Mouse (Mus musculus) CH12.LX (cell line): ENCODE data around the gene Tnrc6b. TPM values are rescaled to one million over a fixed set of nuclear protein-coding genes. Genes with fewer than 3 reads are reported as not detected.
"Not testable (repeated sequence)": the region's sequence is repeated elsewhere in the genome, so short reads cannot be mapped to it uniquely, and the experiment has no call there.

Experiments
- DNase-seq: peaks from one replicate; pipeline ENCODE4 v3.0.0-alpha.2; 2013; ENCODE audit errors: extremely low read depth
- H3K27ac ChIP-seq: 2 replicates; pipeline ENCODE4 v1.5.1; 2012; ENCODE audit warnings: low read depth, mild to moderate bottlenecking, control low read depth, moderate library complexity; ENCODE audit not compliant: insufficient read depth
- H3K27me3 ChIP-seq: replicated peaks from 2 replicates; pipeline ENCODE3; 2012; ENCODE audit warnings: inconsistent platforms
- H3K36me3 ChIP-seq, 2 experiments: replicated peaks in 1 of 2; 2 replicates each; pipeline versions ENCODE3 to v1.6.1; 2012; ENCODE audit warnings: inconsistent platforms in 1 of 2, low read length in 1 of 2, mild to moderate bottlenecking in 1 of 2, mixed read lengths in 1 of 2, moderate library complexity in 1 of 2; ENCODE audit not compliant: control insufficient read depth in 1 of 2, insufficient read depth in 1 of 2
- H3K4me1 ChIP-seq, 2 experiments: 2 replicates each; pipeline ENCODE4 v1.6.1; 2012; ENCODE audit warnings: inconsistent platforms in 1 of 2, moderate library complexity in 1 of 2; ENCODE audit not compliant: insufficient read depth in 2 of 2, control insufficient read depth in 1 of 2
- H3K4me2 ChIP-seq: 2 replicates; pipeline ENCODE4 v1.6.1; 2012; ENCODE audit warnings: low read depth, mild to moderate bottlenecking, control low read depth; ENCODE audit not compliant: poor library complexity, insufficient read depth, severe bottlenecking
- H3K4me3 ChIP-seq, 3 experiments: fragments of 150-350 bp in 1 of 3; sonication (generic) in 1 of 3; replicated peaks in 1 of 3; 2 replicates each; pipeline versions ENCODE3 to v1.5.1; 2011 to 2012; ENCODE audit warnings: low read depth in 2 of 3, low read length in 2 of 3, mild to moderate bottlenecking in 2 of 3, moderate library complexity in 2 of 3, control low read depth in 1 of 3, improper control_type of control experiment in 1 of 3, inconsistent platforms in 1 of 3, mixed read lengths in 1 of 3; ENCODE audit not compliant: poor library complexity in 1 of 3
- H3K79me2 ChIP-seq: replicated peaks from 2 replicates; pipeline ENCODE4 v1.6.1; 2012; ENCODE audit warnings: mild to moderate bottlenecking, moderate library complexity; ENCODE audit not compliant: control insufficient read depth, poor library complexity, insufficient read depth, severe bottlenecking; ENCODE audit errors: extremely low read depth
- H3K9ac ChIP-seq: 2 replicates; pipeline ENCODE4 v1.6.1; 2012; ENCODE audit warnings: low read depth, mild to moderate bottlenecking, control low read depth, moderate library complexity; ENCODE audit not compliant: insufficient read depth
- H3K9me3 ChIP-seq: replicated peaks from 2 replicates; pipeline ENCODE3; 2012; ENCODE audit warnings: low read length, inconsistent platforms, mixed read lengths
- BHLHE40 ChIP-seq: IDR thresholded peaks from 2 replicates; pipeline ENCODE4 v1.6.1; 2011; ENCODE audit warnings: mild to moderate bottlenecking, low read depth, low read length, improper control_type of control experiment
- CHD2 ChIP-seq: IDR thresholded peaks from 2 replicates; pipeline ENCODE4 v1.6.1; 2011; ENCODE audit warnings: low read length, improper control_type of control experiment
- CTCF ChIP-seq, 2 experiments: IDR thresholded peaks in 1 of 2; conservative IDR thresholded peaks in 1 of 2; 2 replicates each; pipeline ENCODE4 v1.5.1; 2011 to 2012; ENCODE audit warnings: low read depth in 2 of 2, low read length in 2 of 2, improper control_type of control experiment in 1 of 2, inconsistent platforms in 1 of 2, mild to moderate bottlenecking in 1 of 2, moderate library complexity in 1 of 2
- ELF1 ChIP-seq: IDR thresholded peaks from 2 replicates; pipeline ENCODE4 v1.6.1; 2014; ENCODE audit warnings: low read depth, mild to moderate bottlenecking, inconsistent platforms, low read length, improper control_type of control experiment
- HCFC1 ChIP-seq: IDR thresholded peaks from 2 replicates; pipeline ENCODE4 v1.6.1; 2012; ENCODE audit warnings: low read depth, mild to moderate bottlenecking, inconsistent platforms, low read length, improper control_type of control experiment
- IRF4 ChIP-seq: IDR thresholded peaks from 2 replicates; pipeline ENCODE4 v1.6.1; 2014; ENCODE audit warnings: low read depth, mild to moderate bottlenecking, inconsistent platforms, low read length, improper control_type of control experiment
- JUND ChIP-seq: conservative IDR thresholded peaks from 2 replicates; pipeline ENCODE4 v1.6.1; 2011; ENCODE audit warnings: low read depth, low read length, improper control_type of control experiment
- KAT2A ChIP-seq: IDR thresholded peaks from 2 replicates; pipeline ENCODE4 v1.6.1; 2012; ENCODE audit warnings: low read length, improper control_type of control experiment, inconsistent platforms; ENCODE audit not compliant: insufficient replicate concordance
- MAZ ChIP-seq: IDR thresholded peaks from 2 replicates; pipeline ENCODE4 v1.6.1; 2012; ENCODE audit warnings: low read depth, mild to moderate bottlenecking, inconsistent platforms, low read length, improper control_type of control experiment, moderate library complexity
- MEF2A ChIP-seq: IDR thresholded peaks from 2 replicates; pipeline ENCODE4 v1.6.1; 2014; ENCODE audit warnings: low read depth, mild to moderate bottlenecking, inconsistent platforms, low read length, improper control_type of control experiment, borderline replicate concordance
- MXI1 ChIP-seq: IDR thresholded peaks from 2 replicates; pipeline ENCODE4 v1.6.1; 2011; ENCODE audit warnings: mild to moderate bottlenecking, low read depth, low read length, improper control_type of control experiment
- MYC ChIP-seq: IDR thresholded peaks from 2 replicates; pipeline ENCODE4 v1.6.1; 2011; ENCODE audit warnings: low read depth, mild to moderate bottlenecking, improper control_type of control experiment, low read length
- NRF1 ChIP-seq: IDR thresholded peaks from 2 replicates; pipeline ENCODE4 v1.6.1; 2014; ENCODE audit warnings: low read depth, mild to moderate bottlenecking, inconsistent platforms, low read length, improper control_type of control experiment, moderate library complexity
- PAX5 ChIP-seq: IDR thresholded peaks from 2 replicates; pipeline ENCODE4 v1.6.1; 2012; ENCODE audit warnings: low read length, inconsistent platforms, mixed read lengths
- POLR2A ChIP-seq: IDR thresholded peaks from 2 replicates; pipeline ENCODE4 v1.6.1; 2011; ENCODE audit warnings: low read depth, mild to moderate bottlenecking, improper control_type of control experiment, low read length
- POLR2AphosphoS2 ChIP-seq: IDR thresholded peaks from 2 replicates; pipeline ENCODE4 v1.6.1; 2011; ENCODE audit warnings: low read depth, low read length, improper control_type of control experiment
- SIN3A ChIP-seq: IDR thresholded peaks from 2 replicates; pipeline ENCODE4 v1.6.1; 2012; ENCODE audit warnings: low read length, improper control_type of control experiment, inconsistent platforms
- TBP ChIP-seq: conservative IDR thresholded peaks from 2 replicates; pipeline ENCODE4 v1.6.1; 2011; ENCODE audit warnings: low read depth, low read length, improper control_type of control experiment
- TCF12 ChIP-seq: IDR thresholded peaks from 2 replicates; pipeline ENCODE4 v1.6.1; 2014; ENCODE audit warnings: low read depth, mild to moderate bottlenecking, inconsistent platforms, low read length, improper control_type of control experiment
- UBTF ChIP-seq: IDR thresholded peaks from 2 replicates; pipeline ENCODE4 v1.6.1; 2012; ENCODE audit warnings: low read depth, mild to moderate bottlenecking, inconsistent platforms, low read length, improper control_type of control experiment, moderate library complexity
- USF1 ChIP-seq: IDR thresholded peaks from 2 replicates; pipeline ENCODE4 v1.6.1; 2014; ENCODE audit warnings: low read depth, mild to moderate bottlenecking, inconsistent platforms, low read length, improper control_type of control experiment
- USF2 ChIP-seq: conservative IDR thresholded peaks from 2 replicates; pipeline ENCODE4 v1.6.1; 2011; ENCODE audit warnings: low read depth, low read length, improper control_type of control experiment
- ZNF384 ChIP-seq: IDR thresholded peaks from 2 replicates; pipeline ENCODE4 v1.6.1; 2012; ENCODE audit warnings: low read depth, low read length, improper control_type of control experiment, inconsistent platforms
- dilution Hi-C: fragments of 300-500 bp; cut with MboI; formaldehyde crosslinking; loops from 2 replicates; pipeline ENCODE4 v1.14.3; 2020; ENCODE audit warnings: low sequenced_read_pairs; ENCODE audit not compliant: extremely low pct_unique_long_range_greater_than_20kb, extremely low pct_ligation_motif_present
- in situ Hi-C: fragments of 300-500 bp; cut with MboI; formaldehyde crosslinking; loops from 3 replicates; pipeline ENCODE4 v1.14.3; 2019; ENCODE audit warnings: low sequenced_read_pairs, low pct_ligation_motif_present, low pct_unique_long_range_greater_than_20kb, mixed read lengths
- polyA plus RNA-seq: library from polyadenylated mRNA; unstranded; fragments of >175 nt; gene quantifications from 2 replicates; pipeline ENCODE4 v1.2.1, GENCODE M21; 2012; ENCODE audit warnings: low read depth; ENCODE audit not compliant: insufficient read length
- total RNA-seq, 2 experiments: library from RNA; depleted of rRNA; stranded (reverse); fragments of 300-350 nt in 1 of 2; fragments of >200 nt in 1 of 2; gene quantifications; 2 replicates each; pipeline ENCODE4 v1.2.3; 2012 to 2014

Tnrc6b gene
- total and polyA plus RNA-seq, 3 experiments: 6.0 to 17.1 (median 16.1) TPM

DNA sequence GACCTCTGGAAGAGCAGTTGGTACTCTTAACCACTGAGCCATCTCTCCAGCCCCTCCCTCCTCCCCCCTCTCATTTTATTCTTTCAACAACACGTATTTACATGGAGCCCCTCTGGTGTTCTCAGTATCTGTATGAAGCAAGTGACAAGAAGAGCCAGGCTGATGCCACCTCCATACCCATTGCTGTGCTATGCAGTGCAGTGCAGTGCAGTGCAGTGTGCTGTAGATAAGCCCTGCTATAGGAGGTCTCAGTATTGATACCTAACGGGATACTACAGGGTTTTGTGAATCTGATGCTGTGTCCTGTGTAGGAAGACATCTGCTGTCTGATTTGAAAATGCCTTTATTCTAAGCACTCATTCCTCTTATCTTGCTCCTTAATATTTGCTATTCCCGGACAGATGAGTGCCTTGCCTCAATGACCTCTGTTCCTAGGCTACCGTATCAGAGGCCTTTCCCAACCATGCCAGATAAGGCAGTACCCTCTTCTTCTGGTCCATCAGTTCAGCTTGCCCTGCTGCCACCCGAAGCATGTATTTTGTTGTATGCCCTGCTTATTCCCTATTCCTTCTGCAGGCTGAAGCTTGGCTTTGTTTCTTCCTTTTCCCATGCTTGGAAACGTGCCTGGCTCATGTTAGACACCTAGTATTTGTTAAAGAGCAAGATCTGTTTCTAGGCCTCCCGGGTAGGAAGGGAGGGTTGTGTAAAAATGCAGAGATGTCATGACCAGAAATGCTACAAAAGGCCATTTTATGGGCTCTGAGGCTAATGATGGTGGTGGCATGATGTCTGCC lies 139.8 kb downstream of the Tnrc6b start:
- Histone ChIP-seq H3K4me2 (no peak overlapping the region), H3K9me3 (no peaks in the 10 kb centered on the region), H3K9ac (no peak overlapping the region), H3K4me1 (peaks cover 2 to 18% of the 10 kb centered on the region in 2 experiments; a peak in 2 of 4 replicates), H3K27ac (no peak overlapping the region), H3K27me3 (no peaks in the 10 kb centered on the region), H3K4me3 (no peak overlapping the region), H3K36me3 (peaks cover 17 to 53% of the 10 kb centered on the region in 2 experiments), H3K79me2 (peaks cover 70% of the 10 kb centered on the region)
- in situ Hi-C loops: no loop called here
- dilution Hi-C loops: no loop called here
- TF ChIP-seq MYC: no peak
- TF ChIP-seq USF1: no peak
- no peak for TF ChIP-seq POLR2A
- TF ChIP-seq POLR2AphosphoS2: no peak
- no peak for TF ChIP-seq USF2
- TF ChIP-seq JUND: no peak
- no peak for TF ChIP-seq KAT2A
- TF ChIP-seq IRF4: no peak
- no peak for TF ChIP-seq UBTF
- TF ChIP-seq MEF2A: no peak
- TF ChIP-seq TBP: no peak
- no peak for DNase-seq

DNA sequence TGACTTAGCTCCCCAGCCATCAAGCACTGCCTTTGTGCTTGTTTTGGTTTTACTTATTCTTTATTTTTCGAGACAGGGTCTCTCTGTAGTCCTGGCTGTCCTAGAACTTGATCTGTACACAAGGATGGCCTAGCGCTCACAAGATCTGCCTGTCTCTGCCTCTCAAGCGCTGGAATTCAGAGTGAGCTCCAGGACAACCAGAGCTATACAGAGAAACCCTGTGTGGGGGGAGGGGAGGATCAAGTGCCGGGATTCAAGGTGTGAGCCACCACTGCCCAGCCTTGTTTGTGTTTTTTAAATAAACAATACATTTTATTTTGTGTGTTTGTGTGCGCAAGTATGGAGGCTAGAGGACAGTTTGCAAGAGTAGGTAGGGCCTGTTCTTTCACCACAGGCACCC lies 141.0 kb downstream of the Tnrc6b start:
- no peak overlapping the region for H3K9ac ChIP-seq
- H3K27ac ChIP-seq: no peak overlapping the region
- TF ChIP-seq NRF1 (no peak), USF1 (no peak), MXI1 (no peak), POLR2A (no peak), ZNF384 (no peak), CTCF (conservative IDR thresholded peaks at IDR 0.05 in 1 of 2, IDR thresholded peaks at IDR 0.05 in 1 of 2; ENCODE audit: low read depth in 2 of 2, low read length in 2 of 2) (no peak), POLR2AphosphoS2 (no peak), MAZ (no peak), ELF1 (no peak), PAX5 (no peak), BHLHE40 (no peak), CHD2 (no peak), SIN3A (no peak), HCFC1 (no peak), KAT2A (no peak), USF2 (no peak), IRF4 (no peak), TCF12 (no peak)
- peaks cover 2 to 18% of the 10 kb centered on the region in 2 experiments; a peak in 2 of 4 replicates for H3K4me1 ChIP-seq
- H3K4me3 ChIP-seq: no peak overlapping the region
- peaks cover 17 to 52% of the 10 kb centered on the region in 2 experiments for H3K36me3 ChIP-seq
- H3K4me2 ChIP-seq: no peak overlapping the region
- H3K79me2 ChIP-seq: peaks cover 76% of the 10 kb centered on the region
- no peaks in the 10 kb centered on the region for H3K9me3 ChIP-seq
- in situ Hi-C loops: no loop called here
- no peak for DNase-seq
- dilution Hi-C loops: no loop called here
- no peaks in the 10 kb centered on the region for H3K27me3 ChIP-seq

DNA sequence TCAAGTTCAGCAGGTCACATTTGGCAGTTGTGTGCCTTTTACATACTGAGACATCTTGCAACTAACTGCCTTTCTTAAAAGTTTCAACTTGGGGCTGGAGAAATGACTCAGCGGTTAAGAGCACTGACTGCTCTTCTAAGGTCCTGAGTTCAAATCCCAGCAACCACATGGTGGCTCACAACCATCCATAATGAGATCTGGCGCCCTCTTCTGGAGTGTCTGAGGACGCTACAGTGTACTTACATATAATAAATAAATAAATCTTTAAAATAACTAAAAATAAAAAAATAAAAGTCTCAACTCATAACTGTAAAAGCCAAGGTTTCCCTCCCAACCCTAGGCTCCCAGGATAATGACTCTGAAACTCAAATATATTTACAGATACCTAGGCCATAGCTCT lies 141.4 kb downstream of the Tnrc6b start:
- H3K27ac ChIP-seq, DNase-seq, H3K9ac ChIP-seq, H3K9me3 ChIP-seq, H3K4me3 ChIP-seq, H3K4me2 ChIP-seq, H3K27me3 ChIP-seq, dilution Hi-C loops, in situ Hi-C loops: not testable (repeated sequence)
- Histone ChIP-seq H3K4me1 (peaks cover 2 to 18% of the 10 kb centered on the region in 2 experiments; a peak in 2 of 4 replicates), H3K79me2 (peaks cover 75% of the 10 kb centered on the region), H3K36me3 (peaks cover 17 to 49% of the 10 kb centered on the region in 2 experiments)
